Mouse (Mus musculus) hindbrain, embryonic 12.5 days (tissue): ENCODE results near the gene Slc1a6. TPM values are rescaled to one million over a fixed set of nuclear protein-coding genes. Genes with fewer than 3 reads are reported as not detected.

Experiments
- ATAC-seq: fragments of 200-750 bp; cut with Nextera tagmentation; 2 replicates; pipeline ENCODE4 v1.8.0; 2017; ENCODE audit warnings: moderate TSS enrichment; ENCODE audit not compliant: low FRiP score
- H3K27ac ChIP-seq: fragments of 300-500 bp; sonication (generic); 2 replicates; pipeline ENCODE4 v1.5.1; 2016; ENCODE audit warnings: mild to moderate bottlenecking
- H3K27me3 ChIP-seq: fragments of 300-500 bp; sonication (generic); 2 replicates; pipeline ENCODE4 v1.6.1; 2016; ENCODE audit warnings: mild to moderate bottlenecking
- H3K36me3 ChIP-seq: fragments of 300-500 bp; sonication (generic); 2 replicates; pipeline ENCODE4 v1.6.1; 2016; ENCODE audit warnings: mild to moderate bottlenecking
- H3K4me1 ChIP-seq: fragments of 300-500 bp; sonication (generic); 2 replicates; pipeline ENCODE4 v1.6.1; 2016
- H3K4me2 ChIP-seq: fragments of 300-500 bp; sonication (generic); replicated peaks from 2 replicates; pipeline ENCODE4 v1.6.1; 2016; ENCODE audit warnings: mild to moderate bottlenecking
- H3K4me3 ChIP-seq: fragments of 300-500 bp; sonication (generic); 2 replicates; pipeline ENCODE4 v1.5.1; 2016; ENCODE audit warnings: mild to moderate bottlenecking
- H3K9ac ChIP-seq: fragments of 300-500 bp; sonication (generic); 2 replicates; pipeline ENCODE4 v1.6.1; 2016; ENCODE audit warnings: mild to moderate bottlenecking, moderate library complexity
- H3K9me3 ChIP-seq: fragments of 300-500 bp; sonication (generic); replicated peaks from 2 replicates; pipeline ENCODE4 v1.6.1; 2016; ENCODE audit warnings: mild to moderate bottlenecking
- WGBS: fragments of 180-500 bp; shearing (Covaris S2); methylation state at CpG from one replicate; pipeline ENCODE4 v1.1.7; 2016; 5-methylcytosine and 5-hydroxymethylcytosine counted together
- polyA plus RNA-seq: library from polyadenylated mRNA; unstranded; fragments of >200 nt; fragmentation: Nextera tagmentation; extraction: Ambion mirVana; gene quantifications from 2 replicates; pipeline ENCODE4 v1.2.1, GENCODE M21; 2016

Gene Slc1a6
- 2.0 and 2.2 TPM in 2 replicates for polyA plus RNA-seq

GRCm38 (mm10) chr10:78779981-78780651, at the start of gene Slc1a6:
TSS of gene Slc1a6 (plus strand) at chr10:78780496.
- WGBS: under 1% methylated on average over 47 of the region's 54 CpGs
- Histone ChIP-seq H3K9ac (peak within 1 kb of the TSS; percentile 78), H3K4me1 (peaks cover 13% of the 10 kb centered on the region), H3K27me3 (peaks cover 8% of the 10 kb centered on the region; the same call in 1 of the 2 replicates), H3K9me3 (no peaks in the 10 kb centered on the region), H3K27ac (no peak within 1 kb of the TSS), H3K36me3 (no peaks in the 10 kb centered on the region), H3K4me2 (peak within 1 kb of the TSS; percentile 99), H3K4me3 (peak within 1 kb of the TSS; percentile 57)
- ATAC-seq: peak; percentile 72

GRCm38 (mm10) chr10:78739821-78740220, 40.5 kb upstream of the Slc1a6 start:
- Histone ChIP-seq H3K4me2 (no peak overlapping the region), H3K9me3 (no peaks in the 10 kb centered on the region), H3K4me1 (no peaks in the 10 kb centered on the region), H3K27me3 (no peaks in the 10 kb centered on the region), H3K36me3 (no peaks in the 10 kb centered on the region), H3K4me3 (no peak overlapping the region), H3K9ac (no peak overlapping the region), H3K27ac (no peak overlapping the region)
- WGBS: 83% methylated on average over 4 of the region's 4 CpGs
- no peak for ATAC-seq

GRCm38 (mm10) chr10:78743721-78744120, 36.6 kb upstream of the Slc1a6 start:
- H3K4me3 ChIP-seq: no peak overlapping the region
- peaks cover 6% of the 10 kb centered on the region; the same call in 1 of the 2 replicates for H3K27me3 ChIP-seq
- H3K9ac ChIP-seq: no peak overlapping the region
- no peaks in the 10 kb centered on the region for H3K9me3 ChIP-seq
- no peak overlapping the region for H3K4me2 ChIP-seq
- H3K4me1 ChIP-seq: peaks cover 6% of the 10 kb centered on the region; the same call in 1 of the 2 replicates
- no peak for ATAC-seq
- H3K36me3 ChIP-seq: no peaks in the 10 kb centered on the region
- no peak overlapping the region for H3K27ac ChIP-seq

- Histone ChIP-seq H3K36me3 (no peaks in the 10 kb centered on the region), H3K27me3 (peaks cover 6% of the 10 kb centered on the region; the same call in 1 of the 2 replicates), H3K4me3 (no peak overlapping the region), H3K9me3 (no peaks in the 10 kb centered on the region), H3K4me1 (peaks cover 6% of the 10 kb centered on the region; the same call in 1 of the 2 replicates), H3K4me2 (no peak overlapping the region), H3K27ac (no peak overlapping the region), H3K9ac (no peak overlapping the region)
- no peak for ATAC-seq
- 57% methylated on average over 4 of the region's 4 CpGs for WGBS
Measured at GRCm38 (mm10) chr10:78745453-78746232, 34.7 kb upstream of the Slc1a6 start.

GRCm38 (mm10) chr10:78747035-78747721, 33.1 kb upstream of the Slc1a6 start:
- H3K27me3 ChIP-seq: peaks cover 6% of the 10 kb centered on the region; the same call in 1 of the 2 replicates
- 1% methylated on average over 27 of the region's 27 CpGs for WGBS
- peak; percentile 84 for ATAC-seq
- H3K4me1 ChIP-seq: peaks cover 6% of the 10 kb centered on the region; the same call in 1 of the 2 replicates
- 0 out of 2 replicates have a peak overlapping the region, but pooled peaks have one; percentile 33 for H3K9ac ChIP-seq
- no peaks in the 10 kb centered on the region for H3K36me3 ChIP-seq
- H3K27ac ChIP-seq: no peak overlapping the region
- no peaks in the 10 kb centered on the region for H3K9me3 ChIP-seq
- H3K4me3 ChIP-seq: peak overlapping the region; percentile 33
- H3K4me2 ChIP-seq: peak overlapping the region; percentile 60

GRCm38 (mm10) chr10:78748161-78748560, 32.1 kb upstream of the Slc1a6 start:
- WGBS: 84% methylated on average over 13 of the region's 13 CpGs
- no peak for ATAC-seq
- peaks cover 6% of the 10 kb centered on the region; the same call in 1 of the 2 replicates for H3K4me1 ChIP-seq
- H3K4me3 ChIP-seq: no peak overlapping the region
- H3K9me3 ChIP-seq: no peaks in the 10 kb centered on the region
- H3K36me3 ChIP-seq: no peaks in the 10 kb centered on the region
- H3K9ac ChIP-seq: no peak overlapping the region
- H3K27ac ChIP-seq: no peak overlapping the region
- peak overlapping the region; percentile 60; the same call in 1 of the 2 replicates for H3K4me2 ChIP-seq
- H3K27me3 ChIP-seq: peaks cover 6% of the 10 kb centered on the region; the same call in 1 of the 2 replicates

- Histone ChIP-seq H3K4me1 (peaks cover 6% of the 10 kb centered on the region; the same call in 1 of the 2 replicates), H3K36me3 (no peaks in the 10 kb centered on the region), H3K4me3 (no peak overlapping the region), H3K27me3 (peaks cover 6% of the 10 kb centered on the region; the same call in 1 of the 2 replicates), H3K4me2 (no peak overlapping the region), H3K27ac (no peak overlapping the region), H3K9ac (no peak overlapping the region), H3K9me3 (no peaks in the 10 kb centered on the region)
- WGBS: 82% methylated on average over 6 of the region's 6 CpGs
- ATAC-seq: no peak
Measured at GRCm38 (mm10) chr10:78748946-78749345, 31.4 kb upstream of the Slc1a6 start.

GRCm38 (mm10) chr10:78752452-78753191, 27.7 kb upstream of the Slc1a6 start, which contains the start of gene Ccdc105:
TSS of gene Ccdc105 (minus strand) at chr10:78753065.
- Histone ChIP-seq H3K9me3 (no peaks in the 10 kb centered on the region), H3K27me3 (peaks cover 3% of the 10 kb centered on the region; the same call in 1 of the 2 replicates), H3K36me3 (no peaks in the 10 kb centered on the region), H3K4me1 (no peaks in the 10 kb centered on the region; the same call in 1 of the 2 replicates), H3K4me3 (peak within 1 kb of the TSS; percentile 53), H3K9ac (peak within 1 kb of the TSS; percentile 77), H3K4me2 (peak within 1 kb of the TSS; percentile 82), H3K27ac (peak within 1 kb of the TSS; percentile 89)
- 1% methylated on average over 59 of the region's 61 CpGs for WGBS
- ATAC-seq: peak; percentile 93

- no peak for ATAC-seq
- WGBS: 36% methylated on average over 6 of the region's 6 CpGs
- no peak overlapping the region for H3K4me3 ChIP-seq
- H3K27me3 ChIP-seq: no peaks in the 10 kb centered on the region; the same call in 1 of the 2 replicates
- H3K9me3 ChIP-seq: no peaks in the 10 kb centered on the region
- H3K36me3 ChIP-seq: no peaks in the 10 kb centered on the region
- no peak overlapping the region for H3K27ac ChIP-seq
- H3K4me1 ChIP-seq: no peaks in the 10 kb centered on the region
- no peak overlapping the region for H3K9ac ChIP-seq
- H3K4me2 ChIP-seq: no peak overlapping the region
Measured at GRCm38 (mm10) chr10:78756021-78756420, 24.3 kb upstream of the Slc1a6 start.

GRCm38 (mm10) chr10:78765570-78765969, 14.7 kb upstream of the Slc1a6 start:
- H3K9ac ChIP-seq: no peak overlapping the region
- WGBS: 83% methylated on average over 1 of the region's 1 CpGs
- H3K27me3 ChIP-seq: no peaks in the 10 kb centered on the region
- no peaks in the 10 kb centered on the region for H3K36me3 ChIP-seq
- H3K9me3 ChIP-seq: peaks cover 7% of the 10 kb centered on the region; the same call in 1 of the 2 replicates
- no peak overlapping the region for H3K27ac ChIP-seq
- no peak overlapping the region for H3K4me2 ChIP-seq
- H3K4me1 ChIP-seq: no peaks in the 10 kb centered on the region
- no peak for ATAC-seq
- no peak overlapping the region for H3K4me3 ChIP-seq

- ATAC-seq: peak; percentile 77
- no peak overlapping the region for H3K27ac ChIP-seq
- H3K4me3 ChIP-seq: no peak overlapping the region
- WGBS: 57% methylated on average over 4 of the region's 4 CpGs
- no peak overlapping the region for H3K9ac ChIP-seq
- no peak overlapping the region for H3K4me2 ChIP-seq
- no peaks in the 10 kb centered on the region for H3K9me3 ChIP-seq
- H3K27me3 ChIP-seq: peaks cover 8% of the 10 kb centered on the region; the same call in 1 of the 2 replicates
- no peaks in the 10 kb centered on the region for H3K36me3 ChIP-seq
- peaks cover 13% of the 10 kb centered on the region for H3K4me1 ChIP-seq
Measured at GRCm38 (mm10) chr10:78775830-78776229, 4.5 kb upstream of the Slc1a6 start.
